Mouse (Mus musculus): ENCODE results near the gene BC004004.

The BC004004 gene

GRCm38 (mm10) chr17:29322603-29322962 is 54.0 kb downstream of the BC004004 start:
- DNase-seq (ENCODE audit: low read depth, low spot score): no peak

GRCm38 (mm10) chr17:29323625-29324024 is 55.0 kb downstream of the BC004004 start:
- DNase-seq (ENCODE audit: low read depth, low spot score): no peak

GRCm38 (mm10) chr17:29325831-29326230 is 57.2 kb downstream of the BC004004 start:
- no peak for DNase-seq (ENCODE audit: low read depth, low spot score)

- DNase-seq (ENCODE audit: low read depth, low spot score): no peak
Observed at GRCm38 (mm10) chr17:29326531-29327529, 58.2 kb downstream of the BC004004 start.

- no peak for DNase-seq (ENCODE audit: low read depth, low spot score)
Observed at GRCm38 (mm10) chr17:29327691-29328090, 59.1 kb downstream of the BC004004 start.

- no peak for DNase-seq (ENCODE audit: low read depth, low spot score)
Observed at GRCm38 (mm10) chr17:29330221-29330620, 61.6 kb downstream of the BC004004 start.

GRCm38 (mm10) chr17:29330671-29331410 is 62.3 kb downstream of the BC004004 start:
- no peak for DNase-seq (ENCODE audit: low read depth, low spot score)

- DNase-seq (ENCODE audit: low read depth, low spot score): no peak
Observed at GRCm38 (mm10) chr17:29332186-29332685, 63.6 kb downstream of the BC004004 start.

- DNase-seq (ENCODE audit: low read depth, low spot score): no peak
Observed at GRCm38 (mm10) chr17:29336266-29336990, 67.8 kb downstream of the BC004004 start.

- DNase-seq (ENCODE audit: low read depth, low spot score): no peak
Observed at GRCm38 (mm10) chr17:29337979-29338823, 69.6 kb downstream of the BC004004 start.

- no peak for DNase-seq (ENCODE audit: low read depth, low spot score)
Observed at GRCm38 (mm10) chr17:29339170-29339768, 70.7 kb downstream of the BC004004 start.

- DNase-seq (ENCODE audit: low read depth, low spot score): no peak
Observed at GRCm38 (mm10) chr17:29340406-29341261, 72.0 kb downstream of the BC004004 start.

- DNase-seq (ENCODE audit: low read depth, low spot score): no peak
Observed at GRCm38 (mm10) chr17:29341591-29342003, 73.0 kb downstream of the BC004004 start.

GRCm38 (mm10) chr17:29342010-29342910 is 73.7 kb downstream of the BC004004 start:
- DNase-seq (ENCODE audit: low read depth, low spot score): no peak

GRCm38 (mm10) chr17:29343241-29343640 is 74.7 kb downstream of the BC004004 start:
- DNase-seq (ENCODE audit: low read depth, low spot score): no peak

GRCm38 (mm10) chr17:29345272-29345671 is 76.7 kb downstream of the BC004004 start:
- no peak for DNase-seq (ENCODE audit: low read depth, low spot score)

- DNase-seq (ENCODE audit: low read depth, low spot score): no peak
Observed at GRCm38 (mm10) chr17:29346496-29347125, 78.0 kb downstream of the BC004004 start.

- no peak for DNase-seq (ENCODE audit: low read depth, low spot score)
Observed at GRCm38 (mm10) chr17:29347126-29347644, 78.6 kb downstream of the BC004004 start.
